Mouse (Mus musculus) limb, embryonic 15.5 days (tissue): ENCODE data around the gene Rhbdl3. TPM values are rescaled to one million over a fixed set of nuclear protein-coding genes. Genes with fewer than 3 reads are reported as not detected.
"Not testable (repeated sequence)": the region's sequence is repeated elsewhere in the genome, so short reads cannot be mapped to it uniquely, and the experiment has no call there.

Experiments used
- ATAC-seq: fragments of 200-750 bp; cut with Nextera tagmentation; 2 replicates; pipeline ENCODE4 v1.8.0; 2017; ENCODE audit warnings: low read depth, moderate TSS enrichment; ENCODE audit not compliant: insufficient number of reproducible peaks, low FRiP score, low TSS enrichment
- H3K27ac ChIP-seq: fragments of 300-500 bp; sonication (generic); 2 replicates; pipeline ENCODE4 v1.5.1; 2015; ENCODE audit warnings: moderate library complexity, mild to moderate bottlenecking, inconsistent platforms
- H3K27me3 ChIP-seq: fragments of 300-500 bp; sonication (generic); 2 replicates; pipeline ENCODE4 v1.6.1; 2015; ENCODE audit warnings: inconsistent platforms
- H3K36me3 ChIP-seq: fragments of 300-500 bp; sonication (generic); 2 replicates; pipeline ENCODE4 v1.6.1; 2015; ENCODE audit warnings: inconsistent platforms
- H3K4me1 ChIP-seq: fragments of 300-500 bp; sonication (generic); 2 replicates; pipeline ENCODE4 v1.6.1; 2015; ENCODE audit warnings: inconsistent platforms
- H3K4me2 ChIP-seq: fragments of 300-500 bp; sonication (generic); 2 replicates; pipeline ENCODE4 v1.6.1; 2015; ENCODE audit warnings: mild to moderate bottlenecking, inconsistent platforms
- H3K4me3 ChIP-seq: fragments of 300-500 bp; sonication (generic); 2 replicates; pipeline ENCODE4 v1.5.1; 2015; ENCODE audit warnings: mild to moderate bottlenecking, inconsistent platforms
- H3K9ac ChIP-seq: fragments of 300-500 bp; sonication (generic); 2 replicates; pipeline ENCODE4 v1.6.1; 2015; ENCODE audit warnings: inconsistent platforms
- H3K9me3 ChIP-seq: fragments of 300-500 bp; sonication (generic); 2 replicates; pipeline ENCODE4 v1.6.1; 2016; ENCODE audit warnings: inconsistent platforms
- WGBS: fragments of 180-500 bp; shearing (Covaris S2); methylation state at CpG from one replicate; pipeline ENCODE4 v1.1.7; 2015; 5-methylcytosine and 5-hydroxymethylcytosine counted together
- polyA plus RNA-seq: library from polyadenylated mRNA; unstranded; fragments of >200 nt; fragmentation: Nextera tagmentation; extraction: Ambion mirVana; gene quantifications from 2 replicates; pipeline ENCODE4 v1.2.1, GENCODE M21; 2015

The Rhbdl3 gene
- polyA plus RNA-seq, 1 experiment from 2014 or later: 7.8 TPM

- Histone ChIP-seq H3K4me2 (peak overlapping the region; percentile 82; the same call in 1 of the 2 replicates), H3K36me3 (peaks cover 27% of the 10 kb centered on the region), H3K9me3 (no peaks in the 10 kb centered on the region), H3K4me1 (0 out of 2 replicates have a peak, but pooled peaks cover 8% of the 10 kb centered on the region), H3K27ac (no peak overlapping the region), H3K9ac (no peak overlapping the region), H3K27me3 (no peaks in the 10 kb centered on the region), H3K4me3 (no peak overlapping the region)
- 63% methylated on average over 4 of the region's 4 CpGs for WGBS
- no peak for ATAC-seq
Observed at GRCm38 (mm10) chr11:80376651-80377050, 75.9 kb downstream of the Rhbdl3 start.

GRCm38 (mm10) chr11:80377712-80378451 lies 77.2 kb downstream of the Rhbdl3 start, which contains the start of gene 5730455P16Rik:
Gene 5730455P16Rik (minus strand): TSS chr11:80378034.
- Histone ChIP-seq H3K36me3 (peaks cover 22% of the 10 kb centered on the region), H3K4me3 (peak within 1 kb of the TSS; percentile 73), H3K9me3 (no peaks in the 10 kb centered on the region), H3K27me3 (no peaks in the 10 kb centered on the region), H3K27ac (peak within 1 kb of the TSS; percentile 84), H3K9ac (peak within 1 kb of the TSS; percentile 94), H3K4me2 (peak within 1 kb of the TSS; percentile 82), H3K4me1 (0 out of 2 replicates have a peak, but pooled peaks cover 14% of the 10 kb centered on the region)
- ATAC-seq: 0 out of 2 replicates have a peak, but pooled peaks have one; percentile 59
- WGBS: 2% methylated on average over 39 of the region's 43 CpGs

GRCm38 (mm10) chr11:80378452-80379068 lies 77.8 kb downstream of the Rhbdl3 start:
- Histone ChIP-seq H3K4me3 (peak overlapping the region; percentile 73), H3K4me1 (0 out of 2 replicates have a peak, but pooled peaks cover 14% of the 10 kb centered on the region), H3K4me2 (peak overlapping the region; percentile 82), H3K36me3 (peaks cover 16% of the 10 kb centered on the region)
- WGBS: 71% methylated on average over 2 of the region's 2 CpGs
- not testable (repeated sequence) for H3K9ac ChIP-seq, ATAC-seq, H3K27ac ChIP-seq, H3K27me3 ChIP-seq, H3K9me3 ChIP-seq

GRCm38 (mm10) chr11:80379184-80379583 lies 78.5 kb downstream of the Rhbdl3 start:
- H3K4me2 ChIP-seq, H3K9ac ChIP-seq, H3K27ac ChIP-seq, H3K27me3 ChIP-seq, H3K9me3 ChIP-seq, ATAC-seq, H3K4me3 ChIP-seq: not testable (repeated sequence)
- H3K4me1 ChIP-seq: 0 out of 2 replicates have a peak, but pooled peaks cover 14% of the 10 kb centered on the region
- H3K36me3 ChIP-seq: peaks cover 10% of the 10 kb centered on the region
- WGBS: 94% methylated on average over 7 of the region's 7 CpGs

GRCm38 (mm10) chr11:80382626-80383018 lies 81.9 kb downstream of the Rhbdl3 start:
- Histone ChIP-seq H3K9ac (0 out of 2 replicates have a peak overlapping the region, but pooled peaks have one; percentile 11), H3K4me3 (peak overlapping the region; percentile 85), H3K4me2 (peak overlapping the region; percentile 48), H3K4me1 (peaks cover 27% of the 10 kb centered on the region; the same call in 1 of the 2 replicates), H3K9me3 (no peaks in the 10 kb centered on the region), H3K36me3 (peaks cover 11% of the 10 kb centered on the region), H3K27ac (peak overlapping the region; percentile 93), H3K27me3 (no peaks in the 10 kb centered on the region)
- WGBS: 6% methylated on average over 12 of the region's 12 CpGs
- ATAC-seq: no peak

- Histone ChIP-seq H3K27ac (peak within 1 kb of the TSS; percentile 93), H3K4me1 (peaks cover 27% of the 10 kb centered on the region; the same call in 1 of the 2 replicates), H3K9ac (peak within 1 kb of the TSS; percentile 97), H3K9me3 (no peaks in the 10 kb centered on the region), H3K4me3 (peak within 1 kb of the TSS; percentile 85), H3K27me3 (no peaks in the 10 kb centered on the region), H3K4me2 (peak within 1 kb of the TSS; percentile 69), H3K36me3 (peaks cover 16% of the 10 kb centered on the region)
- peak; percentile 95 for ATAC-seq
- WGBS: under 1% methylated on average over 33 of the region's 33 CpGs
Observed at GRCm38 (mm10) chr11:80383019-80383625, 82.4 kb downstream of the Rhbdl3 start, which contains the start of gene Zfp207. Gene Zfp207 (plus strand): TSS chr11:80383279.

GRCm38 (mm10) chr11:80383626-80384046 lies 82.9 kb downstream of the Rhbdl3 start:
- H3K4me1 ChIP-seq: peaks cover 27% of the 10 kb centered on the region; the same call in 1 of the 2 replicates
- peak overlapping the region; percentile 97 for H3K9ac ChIP-seq
- no peaks in the 10 kb centered on the region for H3K27me3 ChIP-seq
- peaks cover 21% of the 10 kb centered on the region for H3K36me3 ChIP-seq
- ATAC-seq: no peak
- H3K9me3 ChIP-seq: no peaks in the 10 kb centered on the region
- no peak overlapping the region for H3K4me2 ChIP-seq
- under 1% methylated on average over 20 of the region's 20 CpGs for WGBS
- H3K27ac ChIP-seq: peak overlapping the region; percentile 93
- peak overlapping the region; percentile 85 for H3K4me3 ChIP-seq

GRCm38 (mm10) chr11:80384461-80384860 lies 83.7 kb downstream of the Rhbdl3 start:
- Histone ChIP-seq H3K9me3 (no peaks in the 10 kb centered on the region), H3K4me2 (peak overlapping the region; percentile 69), H3K4me3 (peak overlapping the region; percentile 85), H3K27me3 (no peaks in the 10 kb centered on the region), H3K4me1 (peaks cover 27% of the 10 kb centered on the region; the same call in 1 of the 2 replicates), H3K9ac (peak overlapping the region; percentile 8), H3K36me3 (peaks cover 27% of the 10 kb centered on the region), H3K27ac (no peak overlapping the region)
- no peak for ATAC-seq

GRCm38 (mm10) chr11:80385055-80385454 lies 84.3 kb downstream of the Rhbdl3 start:
- peaks cover 27% of the 10 kb centered on the region; the same call in 1 of the 2 replicates for H3K4me1 ChIP-seq
- peaks cover 32% of the 10 kb centered on the region for H3K36me3 ChIP-seq
- WGBS: 48% methylated on average over 4 of the region's 4 CpGs
- no peaks in the 10 kb centered on the region for H3K9me3 ChIP-seq
- peak overlapping the region; percentile 8; the same call in 1 of the 2 replicates for H3K9ac ChIP-seq
- H3K27ac ChIP-seq: no peak overlapping the region
- no peaks in the 10 kb centered on the region for H3K27me3 ChIP-seq
- ATAC-seq: no peak
- peak overlapping the region; percentile 69 for H3K4me2 ChIP-seq
- peak overlapping the region; percentile 85 for H3K4me3 ChIP-seq

GRCm38 (mm10) chr11:80386790-80387189 lies 86.1 kb downstream of the Rhbdl3 start:
- Histone ChIP-seq H3K36me3 (peaks cover 39% of the 10 kb centered on the region), H3K4me1 (peaks cover 27% of the 10 kb centered on the region; the same call in 1 of the 2 replicates), H3K4me3 (no peak overlapping the region), H3K4me2 (no peak overlapping the region), H3K9me3 (no peaks in the 10 kb centered on the region), H3K27me3 (no peaks in the 10 kb centered on the region), H3K27ac (no peak overlapping the region), H3K9ac (no peak overlapping the region)
- WGBS: 78% methylated on average over 2 of the region's 2 CpGs
- ATAC-seq: no peak

GRCm38 (mm10) chr11:80389885-80390284 lies 89.2 kb downstream of the Rhbdl3 start:
- no peak overlapping the region for H3K4me3 ChIP-seq
- WGBS: 94% methylated on average over 1 of the region's 1 CpGs
- H3K9ac ChIP-seq: no peak overlapping the region
- H3K4me2 ChIP-seq: no peak overlapping the region
- H3K27ac ChIP-seq: no peak overlapping the region
- no peak for ATAC-seq
- no peaks in the 10 kb centered on the region for H3K27me3 ChIP-seq
- peaks cover 47% of the 10 kb centered on the region for H3K36me3 ChIP-seq
- no peaks in the 10 kb centered on the region for H3K9me3 ChIP-seq
- H3K4me1 ChIP-seq: peaks cover 15% of the 10 kb centered on the region; the same call in 1 of the 2 replicates
